Mouse (Mus musculus) thymus, adult 2 months (tissue): Measurements from ENCODE around the gene Lce1a1. TPM values are rescaled to one million over a fixed set of nuclear protein-coding genes. Genes with fewer than 3 reads are reported as not detected.

Experiments
- DNase-seq: peaks from one replicate; pipeline ENCODE4 v3.0.0; 2021
- H3K27ac ChIP-seq: fragments of 200-500 bp; 2 replicates; pipeline ENCODE4 v1.5.1; 2012; ENCODE audit warnings: low read length, control low read depth; ENCODE audit not compliant: control insufficient read depth, insufficient read depth
- H3K27me3 ChIP-seq: fragments of 200-500 bp; 2 replicates; pipeline ENCODE4 v1.6.1; 2012; ENCODE audit warnings: mild to moderate bottlenecking, low read length, moderate library complexity, mixed read lengths; ENCODE audit not compliant: control insufficient read depth, insufficient read depth
- H3K36me3 ChIP-seq: fragments of 200-500 bp; 2 replicates; pipeline ENCODE4 v1.6.1; 2012; ENCODE audit warnings: mild to moderate bottlenecking, low read length, moderate library complexity; ENCODE audit not compliant: control insufficient read depth, insufficient read depth
- H3K4me1 ChIP-seq: fragments of 200-500 bp; replicated peaks from 2 replicates; pipeline ENCODE4 v1.6.1; 2012; ENCODE audit warnings: low read length; ENCODE audit not compliant: control insufficient read depth, insufficient read depth
- H3K4me3 ChIP-seq: fragments of 200-500 bp; 2 replicates; pipeline ENCODE4 v1.5.1; 2012; ENCODE audit warnings: mild to moderate bottlenecking, low read length, control low read depth, moderate library complexity; ENCODE audit not compliant: control insufficient read depth, insufficient read depth
- CTCF ChIP-seq: fragments of 200-500 bp; IDR thresholded peaks from 2 replicates; pipeline ENCODE4 v1.5.1; 2012; ENCODE audit warnings: mild to moderate bottlenecking, control low read depth, low read length, moderate library complexity, borderline replicate concordance; ENCODE audit not compliant: control insufficient read depth, poor library complexity, insufficient read depth; ENCODE audit errors: extremely low read depth
- POLR2A ChIP-seq: fragments of 200-500 bp; IDR thresholded peaks from 2 replicates; pipeline ENCODE4 v1.6.1; 2012; ENCODE audit warnings: mild to moderate bottlenecking, low read length, control low read depth, moderate library complexity; ENCODE audit not compliant: control insufficient read depth, poor library complexity, insufficient read depth; ENCODE audit errors: extremely low read depth
- WGBS: fragments of 180-500 bp; shearing (Covaris S2); methylation state at CpG from one replicate; pipeline ENCODE4 v1.1.7; 2018; 5-methylcytosine and 5-hydroxymethylcytosine counted together
- polyA plus RNA-seq: library from polyadenylated mRNA; depleted of rRNA; stranded (reverse); fragments of >200 nt; gene quantifications from 2 replicates; pipeline ENCODE4 v1.2.3, GENCODE M21; 2012

Gene Lce1a1
- polyA plus RNA-seq, 1 experiment = 0.85 TPM

GRCm38 (mm10) chr3:92656826-92657225, 8.7 kb upstream of the Lce1a1 start, which contains the start of gene Lce1b:
Gene Lce1b, minus strand, starts transcription at chr3:92656926.
- no peaks in the 10 kb centered on the region for H3K36me3 ChIP-seq
- H3K27me3 ChIP-seq = no peaks in the 10 kb centered on the region
- no peaks in the 10 kb centered on the region for H3K4me1 ChIP-seq
- no peak within 1 kb of the TSS for H3K4me3 ChIP-seq
- no peak for TF ChIP-seq POLR2A
- no peak for TF ChIP-seq CTCF
- DNase-seq = no peak
- H3K27ac ChIP-seq = no peak within 1 kb of the TSS

- WGBS = 95% methylated on average over 15 of the region's 15 CpGs
- no peak overlapping the region for H3K4me3 ChIP-seq
- no peaks in the 10 kb centered on the region for H3K4me1 ChIP-seq
- H3K27ac ChIP-seq = no peak overlapping the region
- H3K36me3 ChIP-seq = no peaks in the 10 kb centered on the region
- DNase-seq = no peak
- TF ChIP-seq POLR2A = no peak
- no peak for TF ChIP-seq CTCF
- H3K27me3 ChIP-seq = no peaks in the 10 kb centered on the region
Measured at GRCm38 (mm10) chr3:92639854-92640253, 8.3 kb downstream of the Lce1a1 start.

GRCm38 (mm10) chr3:92638653-92638991, 9.5 kb downstream of the Lce1a1 start:
- WGBS = 90% methylated on average over 3 of the region's 3 CpGs
- Histone ChIP-seq H3K27me3 (no peaks in the 10 kb centered on the region), H3K4me1 (no peaks in the 10 kb centered on the region), H3K36me3 (no peaks in the 10 kb centered on the region), H3K27ac (no peak overlapping the region), H3K4me3 (no peak overlapping the region)
- no peak for DNase-seq
- TF ChIP-seq POLR2A (no peak), CTCF (no peak)

GRCm38 (mm10) chr3:92637745-92638652, 10.1 kb downstream of the Lce1a1 start:
- no peak for TF ChIP-seq CTCF
- TF ChIP-seq POLR2A = no peak
- no peak overlapping the region for H3K27ac ChIP-seq
- WGBS = 65% methylated on average over 1 of the region's 1 CpGs
- H3K4me1 ChIP-seq = no peaks in the 10 kb centered on the region
- no peaks in the 10 kb centered on the region for H3K36me3 ChIP-seq
- no peaks in the 10 kb centered on the region for H3K27me3 ChIP-seq
- no peak overlapping the region for H3K4me3 ChIP-seq
- DNase-seq = no peak

GRCm38 (mm10) chr3:92621560-92621959, 26.5 kb downstream of the Lce1a1 start, which contains the start of gene Lce6a:
Gene Lce6a, minus strand, starts transcription at chr3:92621660.
- H3K27ac ChIP-seq = no peak within 1 kb of the TSS
- TF ChIP-seq CTCF (no peak), POLR2A (no peak)
- H3K4me3 ChIP-seq = no peak within 1 kb of the TSS
- no peak for DNase-seq
- WGBS = 91% methylated on average over 2 of the region's 2 CpGs
- H3K36me3 ChIP-seq = no peaks in the 10 kb centered on the region
- H3K27me3 ChIP-seq = no peaks in the 10 kb centered on the region
- no peaks in the 10 kb centered on the region for H3K4me1 ChIP-seq

DNA sequence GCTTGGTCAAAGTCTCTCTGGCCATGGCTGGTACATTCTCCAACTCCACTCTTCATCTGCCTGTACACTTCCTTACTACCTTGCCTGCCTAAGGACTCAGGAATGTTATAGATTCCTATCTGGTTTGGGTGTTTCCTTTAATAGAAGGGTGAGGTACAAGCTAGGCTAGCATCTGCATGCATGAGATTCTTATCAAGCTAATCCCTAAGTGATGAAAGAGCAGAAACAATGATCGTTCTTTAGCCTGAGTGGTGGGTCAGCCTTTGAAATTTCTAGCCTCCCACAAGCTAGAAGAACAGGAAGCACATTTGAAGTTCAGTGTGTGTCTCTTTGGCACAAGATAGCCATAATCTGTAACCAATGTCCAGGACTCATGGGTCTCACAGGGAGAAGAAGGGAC, 38.3 kb downstream of the Lce1a1 start:
- Histone ChIP-seq H3K4me3 (no peak overlapping the region), H3K27me3 (no peaks in the 10 kb centered on the region), H3K36me3 (no peaks in the 10 kb centered on the region), H3K27ac (no peak overlapping the region), H3K4me1 (no peaks in the 10 kb centered on the region)
- whole genome bisulfite sequencing = 39% methylated on average over 1 of the region's 1 CpGs
- no peak for TF ChIP-seq POLR2A
- DNase-seq = no peak
